Mouse (Mus musculus): Measurements from ENCODE around the gene Urb1. TPM values are rescaled to one million over a fixed set of nuclear protein-coding genes. Genes with fewer than 3 reads are reported as not detected.

The Urb1 gene
- total RNA-seq, 1 experiment = 51.3 TPM

GRCm38 (mm10) chr16:90810716-90811256 lies 573 bp upstream of the Urb1 start:
- H3K4me3 ChIP-seq (ENCODE audit: insufficient read depth in 1 of 2, low read depth in 1 of 2, low read length in 2 of 2, poor library complexity in 1 of 2, severe bottlenecking in 1 of 2) = 0 out of 4 replicates have a peak overlapping the region, but pooled peaks of 1 of the 2 experiments have one; percentile 6
- H3K9ac ChIP-seq (ENCODE audit: insufficient read depth, low read depth, low read length, poor library complexity, severe bottlenecking) = no peak overlapping the region; the same call in 1 of the 2 replicates
- H3K4me1 ChIP-seq (ENCODE audit: control insufficient read depth in 2 of 2, insufficient read depth in 2 of 2, low read length in 2 of 2, poor library complexity in 1 of 2) = peaks cover 0 to 6% of the 10 kb centered on the region in 2 experiments; a peak in 1 of 4 replicates
- DNase-seq (ENCODE audit: low read depth, low spot score) = no peak
- in situ Hi-C loops (cut with MboI; ENCODE audit: low sequenced_read_pairs in 2 of 2, unreplicated experiment in 2 of 2) = no loop called here
- no peak overlapping the region for H3K27ac ChIP-seq (ENCODE audit: insufficient read depth, low read depth, low read length, poor library complexity, severe bottlenecking)
- H3K9me3 ChIP-seq (ENCODE audit: control insufficient read depth, insufficient read depth, low read depth, low read length) = no peaks in the 10 kb centered on the region
- TF ChIP-seq CHD2 (IDR thresholded peaks at IDR 0.05; ENCODE audit: low read depth, low read length) = no peak
- H3K36me3 ChIP-seq (ENCODE audit: control insufficient read depth, insufficient read depth, low read length, poor library complexity, severe bottlenecking) = no peaks in the 10 kb centered on the region

GRCm38 (mm10) chr16:90804466-90804865 lies 5.7 kb downstream of the Urb1 start:
- in situ Hi-C loops (cut with MboI; ENCODE audit: low sequenced_read_pairs in 2 of 2, unreplicated experiment in 2 of 2) = no loop called here
- TF ChIP-seq CHD2 (IDR thresholded peaks at IDR 0.05; ENCODE audit: low read depth, low read length) = no peak
- TF ChIP-seq ZNF384 (IDR thresholded peaks at IDR 0.05; ENCODE audit: low read depth, low read length) = no peak
- no peak for TF ChIP-seq ZC3H11A (IDR thresholded peaks at IDR 0.05; ENCODE audit: borderline replicate concordance, low read depth, low read length)
- TF ChIP-seq HCFC1 (IDR thresholded peaks at IDR 0.05; ENCODE audit: borderline replicate concordance, insufficient read depth, low read length) = no peak
- TF ChIP-seq MAFK (IDR thresholded peaks at IDR 0.05; ENCODE audit: insufficient read depth, low read depth, low read length) = no peak
- no peak for DNase-seq (ENCODE audit: low read depth, low spot score)
- Histone ChIP-seq H3K9ac (ENCODE audit: insufficient read depth, low read depth, low read length, poor library complexity, severe bottlenecking) (no peak overlapping the region), H3K27ac (ENCODE audit: insufficient read depth, low read depth, low read length, poor library complexity, severe bottlenecking) (no peak overlapping the region), H3K36me3 (ENCODE audit: control insufficient read depth, insufficient read depth, low read length, poor library complexity, severe bottlenecking) (peaks cover 33% of the 10 kb centered on the region), H3K4me3 (ENCODE audit: insufficient read depth in 1 of 2, low read depth in 1 of 2, low read length in 2 of 2, poor library complexity in 1 of 2, severe bottlenecking in 1 of 2) (no peak overlapping the region), H3K4me1 (ENCODE audit: control insufficient read depth in 2 of 2, insufficient read depth in 2 of 2, low read length in 2 of 2, poor library complexity in 1 of 2) (0 out of 4 replicates have a peak, but pooled peaks cover 0 to 2% of the 10 kb centered on the region in 2 experiments), H3K9me3 (ENCODE audit: control insufficient read depth, insufficient read depth, low read depth, low read length) (no peaks in the 10 kb centered on the region)

- in situ Hi-C loops (cut with MboI; ENCODE audit: low sequenced_read_pairs in 2 of 2, unreplicated experiment in 2 of 2) = no loop called here
- no peak for DNase-seq (ENCODE audit: low read depth, low spot score)
- Histone ChIP-seq H3K9ac (ENCODE audit: insufficient read depth, low read depth, low read length, poor library complexity, severe bottlenecking) (no peak overlapping the region), H3K36me3 (ENCODE audit: control insufficient read depth, insufficient read depth, low read length, poor library complexity, severe bottlenecking) (peaks cover 43% of the 10 kb centered on the region), H3K9me3 (ENCODE audit: control insufficient read depth, insufficient read depth, low read depth, low read length) (no peaks in the 10 kb centered on the region), H3K4me1 (ENCODE audit: control insufficient read depth in 2 of 2, insufficient read depth in 2 of 2, low read length in 2 of 2, poor library complexity in 1 of 2) (no peaks in the 10 kb centered on the region), H3K4me3 (ENCODE audit: insufficient read depth in 1 of 2, low read depth in 1 of 2, low read length in 2 of 2, poor library complexity in 1 of 2, severe bottlenecking in 1 of 2) (no peak overlapping the region), H3K27ac (ENCODE audit: insufficient read depth, low read depth, low read length, poor library complexity, severe bottlenecking) (no peak overlapping the region)
- TF ChIP-seq ZNF384 (IDR thresholded peaks at IDR 0.05; ENCODE audit: low read depth, low read length) = no peak
- TF ChIP-seq HCFC1 (IDR thresholded peaks at IDR 0.05; ENCODE audit: borderline replicate concordance, insufficient read depth, low read length) = no peak
- TF ChIP-seq ZC3H11A (IDR thresholded peaks at IDR 0.05; ENCODE audit: borderline replicate concordance, low read depth, low read length) = no peak
- TF ChIP-seq CHD2 (IDR thresholded peaks at IDR 0.05; ENCODE audit: low read depth, low read length) = no peak
- TF ChIP-seq MAFK (IDR thresholded peaks at IDR 0.05; ENCODE audit: insufficient read depth, low read depth, low read length) = no peak
Measured at GRCm38 (mm10) chr16:90801928-90802327, 8.3 kb downstream of the Urb1 start.

GRCm38 (mm10) chr16:90801251-90801650 lies 9.0 kb downstream of the Urb1 start:
- Histone ChIP-seq H3K4me3 (ENCODE audit: insufficient read depth in 1 of 2, low read depth in 1 of 2, low read length in 2 of 2, poor library complexity in 1 of 2, severe bottlenecking in 1 of 2) (no peak overlapping the region), H3K9me3 (ENCODE audit: control insufficient read depth, insufficient read depth, low read depth, low read length) (no peaks in the 10 kb centered on the region), H3K27ac (ENCODE audit: insufficient read depth, low read depth, low read length, poor library complexity, severe bottlenecking) (no peak overlapping the region), H3K9ac (ENCODE audit: insufficient read depth, low read depth, low read length, poor library complexity, severe bottlenecking) (no peak overlapping the region), H3K36me3 (ENCODE audit: control insufficient read depth, insufficient read depth, low read length, poor library complexity, severe bottlenecking) (peaks cover 45% of the 10 kb centered on the region), H3K4me1 (ENCODE audit: control insufficient read depth in 2 of 2, insufficient read depth in 2 of 2, low read length in 2 of 2, poor library complexity in 1 of 2) (no peaks in the 10 kb centered on the region)
- DNase-seq (ENCODE audit: low read depth, low spot score) = no peak
- no peak for TF ChIP-seq ZC3H11A (IDR thresholded peaks at IDR 0.05; ENCODE audit: borderline replicate concordance, low read depth, low read length)
- no peak for TF ChIP-seq MAFK (IDR thresholded peaks at IDR 0.05; ENCODE audit: insufficient read depth, low read depth, low read length)
- TF ChIP-seq ZNF384 (IDR thresholded peaks at IDR 0.05; ENCODE audit: low read depth, low read length) = no peak
- TF ChIP-seq CHD2 (IDR thresholded peaks at IDR 0.05; ENCODE audit: low read depth, low read length) = no peak
- TF ChIP-seq HCFC1 (IDR thresholded peaks at IDR 0.05; ENCODE audit: borderline replicate concordance, insufficient read depth, low read length) = no peak
- in situ Hi-C loops (cut with MboI; ENCODE audit: low sequenced_read_pairs in 2 of 2, unreplicated experiment in 2 of 2) = no loop called here

GRCm38 (mm10) chr16:90799840-90800239 lies 10.4 kb downstream of the Urb1 start:
- Histone ChIP-seq H3K4me3 (ENCODE audit: insufficient read depth in 1 of 2, low read depth in 1 of 2, low read length in 2 of 2, poor library complexity in 1 of 2, severe bottlenecking in 1 of 2) (no peak overlapping the region), H3K9me3 (ENCODE audit: control insufficient read depth, insufficient read depth, low read depth, low read length) (no peaks in the 10 kb centered on the region), H3K4me1 (ENCODE audit: control insufficient read depth in 2 of 2, insufficient read depth in 2 of 2, low read length in 2 of 2, poor library complexity in 1 of 2) (no peaks in the 10 kb centered on the region), H3K27ac (ENCODE audit: insufficient read depth, low read depth, low read length, poor library complexity, severe bottlenecking) (no peak overlapping the region), H3K9ac (ENCODE audit: insufficient read depth, low read depth, low read length, poor library complexity, severe bottlenecking) (no peak overlapping the region), H3K36me3 (ENCODE audit: control insufficient read depth, insufficient read depth, low read length, poor library complexity, severe bottlenecking) (peaks cover 49% of the 10 kb centered on the region)
- in situ Hi-C loops (cut with MboI; ENCODE audit: low sequenced_read_pairs in 2 of 2, unreplicated experiment in 2 of 2) = no loop called here
- TF ChIP-seq MAFK (IDR thresholded peaks at IDR 0.05; ENCODE audit: insufficient read depth, low read depth, low read length) = no peak
- no peak for TF ChIP-seq ZC3H11A (IDR thresholded peaks at IDR 0.05; ENCODE audit: borderline replicate concordance, low read depth, low read length)
- no peak for TF ChIP-seq CHD2 (IDR thresholded peaks at IDR 0.05; ENCODE audit: low read depth, low read length)
- TF ChIP-seq HCFC1 (IDR thresholded peaks at IDR 0.05; ENCODE audit: borderline replicate concordance, insufficient read depth, low read length) = no peak
- TF ChIP-seq ZNF384 (IDR thresholded peaks at IDR 0.05; ENCODE audit: low read depth, low read length) = no peak
- DNase-seq (ENCODE audit: low read depth, low spot score) = no peak

Measured in ES-E14 (cell line).